Mouse (Mus musculus) T-helper 1 cell (primary cell): ENCODE measurements at regions not wholly inside any gene's neighbourhood (a gene's known extent, or its start where the extent isn't known, plus 50 kb on each side); places are given as distances from the start of the nearest gene placed in this dataset.

Experiments used
- in situ Hi-C: fragments of 300-600 bp; cut with MboI, MseI; formaldehyde crosslinking; loops from one replicate; pipeline ENCODE4 v1.15.1; 2025; ENCODE audit warnings: high pct_unique_total_duplicates

DNA sequence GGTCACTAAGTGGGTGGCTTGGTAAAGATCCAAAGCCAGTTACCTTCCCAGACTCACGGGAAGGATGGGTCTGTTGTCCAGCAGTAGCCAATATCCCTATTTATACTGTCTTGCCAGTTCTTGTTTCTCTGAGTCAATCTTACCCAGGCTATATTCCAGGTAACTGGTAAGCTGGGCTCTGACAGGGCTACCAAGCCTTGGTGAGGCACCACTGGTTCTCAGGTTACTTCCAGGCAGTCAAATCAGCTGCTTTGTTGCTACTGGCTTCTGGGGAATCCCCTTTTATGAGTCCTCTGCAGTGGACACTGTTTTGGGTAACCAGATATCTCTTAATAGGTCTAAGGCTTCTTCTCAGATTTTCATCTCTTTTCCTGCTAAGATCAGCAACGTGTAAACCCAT, 178.8 kb upstream of the Nampt start:
- in situ Hi-C loops, result loop anchor here (25.0 kb wide), 1 partner anchor 722 kb away; no protein-coding TSS in a partner anchor

DNA sequence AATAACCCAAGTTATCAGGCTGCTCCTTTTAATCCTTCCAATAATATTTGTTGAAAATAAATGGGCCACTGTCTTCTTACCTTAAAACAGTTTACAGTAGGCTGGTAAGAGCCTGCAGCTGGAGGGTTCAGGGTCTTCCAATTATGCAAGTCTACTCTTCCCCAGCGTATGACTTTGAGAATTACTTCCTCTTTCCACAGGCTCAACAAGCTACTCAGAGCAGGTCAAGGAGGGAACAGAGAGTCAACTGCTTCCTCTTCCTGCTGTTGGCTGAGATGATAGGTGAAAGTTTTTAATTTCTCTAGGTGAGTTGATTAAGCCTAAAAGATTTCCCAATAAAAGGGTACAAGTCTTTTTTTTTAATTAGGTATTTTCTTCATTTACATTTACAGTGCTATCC, 176.9 kb upstream of the Nampt start:
- in situ Hi-C loops, result loop anchor here (25.0 kb wide), 1 partner anchor 720 kb away; no protein-coding TSS in a partner anchor

DNA sequence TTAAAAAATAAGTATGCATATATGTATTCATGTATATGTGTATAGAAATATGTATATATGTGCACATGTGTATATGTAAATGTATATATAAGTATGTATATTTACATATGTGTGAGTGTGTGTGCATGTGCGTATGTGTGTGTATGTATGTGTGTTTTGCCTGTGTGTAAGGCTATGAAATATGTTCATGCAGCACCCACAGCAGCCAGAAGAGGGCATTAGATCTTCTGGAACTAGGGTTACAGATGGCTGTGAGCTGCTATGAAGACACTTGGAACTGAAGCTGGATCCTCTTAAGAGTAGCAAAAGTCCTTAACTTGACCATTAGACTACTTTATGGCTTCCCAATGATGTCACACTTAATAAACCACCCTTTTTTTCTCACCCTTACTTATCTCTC, 166.2 kb upstream of the Nampt start:
- in situ Hi-C loops, result no loop called here

DNA sequence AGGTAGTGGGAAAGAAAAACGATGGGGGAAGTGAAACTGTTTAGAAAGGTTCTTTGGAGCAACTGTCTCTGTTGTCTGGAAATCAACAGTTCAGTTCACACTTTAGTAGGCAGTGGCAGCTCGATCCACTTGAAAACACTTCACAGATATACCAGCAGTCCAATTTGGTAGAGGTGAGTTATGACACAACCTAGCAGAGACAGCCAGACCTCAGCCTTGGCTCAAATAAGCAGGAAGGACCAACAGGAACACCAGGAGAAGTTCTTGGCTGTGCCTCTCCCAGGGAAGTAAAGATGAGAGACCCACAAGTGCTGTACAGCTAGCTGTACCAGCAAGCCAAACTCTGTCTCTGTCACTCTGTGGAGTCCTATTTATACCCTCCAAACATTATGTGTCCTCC, 163.2 kb upstream of the Nampt start:
- in situ Hi-C loops, result no loop called here

DNA sequence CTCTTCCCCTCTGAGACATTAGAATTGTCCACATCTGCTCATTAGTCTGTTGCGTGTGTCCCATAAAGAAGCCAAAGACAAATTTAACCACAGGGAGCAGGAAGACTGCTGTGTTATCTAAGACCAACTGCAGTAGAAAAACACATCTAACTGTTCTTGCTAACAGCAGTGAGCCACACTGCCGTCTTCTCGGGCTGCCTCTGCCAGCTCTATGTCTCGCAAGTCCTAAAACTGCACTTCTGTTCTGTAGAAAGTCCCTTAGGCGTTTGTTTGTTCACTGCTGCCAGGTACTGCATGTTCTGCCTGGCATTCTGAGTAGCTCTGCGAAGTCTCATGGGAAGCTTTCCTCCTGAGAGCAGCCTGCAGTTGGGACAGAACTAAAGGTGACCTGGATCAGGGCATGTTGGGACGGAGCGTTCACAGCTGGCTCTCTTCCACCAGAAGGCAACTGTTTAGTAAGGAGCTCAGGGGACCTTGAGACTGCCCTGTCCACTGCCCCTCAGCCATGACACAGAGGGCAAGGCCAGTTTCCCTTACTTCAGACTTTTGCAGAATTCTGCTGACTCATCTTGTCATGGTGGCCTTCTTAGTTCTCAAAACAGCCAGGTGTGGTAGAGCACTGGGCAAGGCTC, 157.4 kb upstream of the Nampt start:
- in situ Hi-C loops, result no loop called here

DNA sequence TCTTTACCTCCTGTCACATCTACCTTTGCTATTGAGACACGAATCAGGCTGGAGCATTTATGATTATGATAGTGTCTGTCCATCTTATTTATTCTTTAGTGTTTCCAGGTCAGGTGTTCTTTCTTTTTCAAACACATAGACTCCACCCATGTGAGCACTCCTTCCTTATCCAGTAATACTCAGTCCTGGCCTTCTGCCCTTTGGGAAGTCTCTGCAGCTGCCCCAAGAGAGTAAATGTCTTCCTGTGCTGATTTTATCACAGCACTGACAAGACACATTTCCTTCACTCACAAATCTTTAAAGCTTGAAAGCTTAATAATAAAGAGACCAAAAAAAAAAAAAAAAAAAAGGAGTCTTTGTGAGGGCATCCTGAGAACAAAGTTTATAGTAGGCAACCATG, 153.3 kb upstream of the Nampt start:
- in situ Hi-C loops, result no loop called here

DNA sequence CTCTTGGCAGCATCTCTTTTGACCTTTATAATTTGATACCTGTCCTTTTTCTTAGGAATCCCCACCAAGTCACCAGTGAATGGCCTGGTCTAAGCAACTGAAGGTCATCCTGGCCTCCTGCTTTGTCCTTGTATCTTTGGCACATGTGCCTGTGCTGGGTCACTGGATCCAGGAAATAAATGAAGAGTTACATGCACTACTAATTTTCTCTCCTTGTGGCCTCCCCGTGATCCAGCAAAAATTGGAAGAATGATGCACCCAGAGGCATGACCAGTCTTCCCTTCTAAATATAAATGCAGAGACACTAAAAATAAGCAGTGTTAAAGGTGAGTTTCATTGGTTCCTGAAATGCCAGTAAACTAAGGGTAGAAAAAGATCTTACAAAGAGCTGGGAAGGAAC, 141.4 kb upstream of the Nampt start:
- in situ Hi-C loops, result loop anchor here (10.0 kb wide), 1 partner anchor 253 kb away; no protein-coding TSS in a partner anchor

DNA sequence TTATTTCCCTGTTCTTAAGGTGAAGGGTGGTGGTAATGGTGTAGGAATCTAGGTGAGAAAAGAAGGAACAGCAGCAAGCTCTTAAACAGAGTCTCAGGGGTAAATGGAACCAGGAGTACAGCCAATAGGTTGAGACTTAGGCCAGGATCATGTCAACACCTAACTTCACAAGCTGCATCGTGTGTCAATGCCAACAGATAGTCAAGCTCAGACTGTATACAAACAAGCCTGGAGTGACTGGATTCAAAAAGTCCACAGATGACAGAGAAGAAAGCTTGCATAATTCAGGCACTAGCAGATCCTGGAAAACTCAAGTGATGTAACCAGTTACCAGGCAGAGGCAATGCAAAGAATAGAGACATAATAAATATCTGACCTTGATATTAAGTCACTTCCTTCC, 140.6 kb upstream of the Nampt start:
- in situ Hi-C loops, result loop anchor here (10.0 kb wide), 1 partner anchor 254 kb away; no protein-coding TSS in a partner anchor

DNA sequence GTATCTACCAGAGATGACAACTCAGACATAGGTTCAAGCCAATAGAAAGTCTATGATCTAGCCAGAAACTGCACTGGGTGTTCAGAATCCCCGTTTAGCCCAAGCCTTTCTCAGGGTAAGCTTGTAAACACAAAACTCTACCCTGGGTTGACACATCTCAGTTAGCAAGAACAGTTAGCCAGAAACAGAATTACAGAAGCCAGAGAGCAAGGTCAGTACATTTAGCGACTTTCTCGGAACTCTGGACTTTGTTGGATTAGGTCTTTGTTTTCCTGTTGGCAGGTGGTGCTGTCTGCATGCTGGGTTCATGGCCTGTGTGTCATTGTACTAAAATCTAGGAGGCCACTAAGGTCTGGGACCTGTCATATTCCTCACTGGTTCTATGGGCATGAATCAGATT, 137.4 kb upstream of the Nampt start:
- in situ Hi-C loops, result no loop called here

DNA sequence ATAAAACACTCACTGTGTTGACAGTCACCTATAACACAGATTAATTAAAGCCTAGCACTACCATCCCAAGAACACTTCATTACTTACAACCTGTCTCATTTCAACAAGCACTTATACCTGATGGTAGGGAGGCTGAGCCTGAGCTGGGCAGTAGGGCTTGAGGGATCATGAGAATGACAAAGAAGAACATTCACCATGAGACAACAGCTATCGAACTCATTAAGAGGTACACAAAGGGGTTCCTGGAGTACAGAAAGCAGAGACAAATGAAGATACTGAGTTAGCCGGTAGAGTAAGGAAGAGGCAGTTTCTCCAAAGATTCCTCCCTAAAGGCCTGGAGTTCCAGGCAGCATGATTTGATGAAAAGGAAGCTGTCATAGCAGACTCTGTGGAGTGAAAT, 136.0 kb upstream of the Nampt start:
- in situ Hi-C loops, result no loop called here

DNA sequence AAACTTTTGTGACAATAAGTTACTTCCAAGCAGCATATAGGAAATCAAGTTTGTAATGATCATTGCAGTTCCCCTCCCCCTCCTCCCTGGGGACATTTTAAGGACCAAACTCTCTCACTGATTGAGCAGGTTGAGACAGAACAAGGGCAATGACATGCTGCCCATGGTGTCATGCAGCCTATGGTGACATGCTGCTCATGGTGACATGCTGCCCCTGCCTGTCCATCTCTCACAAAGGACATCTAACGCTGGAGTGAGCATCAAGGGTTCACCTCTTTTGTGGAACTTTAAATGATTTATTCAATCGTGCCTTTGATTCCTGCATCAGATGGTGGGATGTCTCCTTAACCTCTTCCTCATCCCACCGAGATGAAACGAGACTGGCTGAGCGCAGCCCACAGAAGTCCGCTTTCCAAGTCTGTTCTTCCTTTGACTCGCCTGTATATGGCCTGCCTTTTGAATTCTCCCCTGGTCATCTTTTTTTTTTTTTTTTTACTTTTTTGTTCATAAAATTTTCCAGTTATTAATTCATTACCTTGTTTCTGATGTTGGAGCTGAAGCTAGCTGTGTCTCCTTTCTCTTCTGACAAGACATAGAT, 133.5 kb upstream of the Nampt start:
- in situ Hi-C loops, result no loop called here

DNA sequence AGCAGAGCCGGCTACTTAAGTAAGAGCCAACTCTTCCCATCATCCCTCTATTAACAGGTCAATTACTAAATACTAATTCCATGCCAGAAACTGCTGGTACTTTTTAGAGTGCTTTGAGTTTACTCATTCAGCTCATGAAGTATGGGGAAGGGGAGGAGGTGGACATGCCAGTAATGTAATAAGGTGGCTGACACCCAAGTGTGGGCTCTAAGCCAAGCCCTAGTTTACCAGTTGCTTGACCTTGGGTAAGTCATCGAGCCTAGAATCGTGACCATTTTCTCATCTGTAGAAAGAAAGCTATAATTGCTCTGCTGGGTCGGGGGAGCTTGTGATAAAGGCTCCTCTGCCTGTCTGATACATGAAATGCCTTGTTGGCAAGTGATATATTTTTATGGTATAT, 130.0 kb upstream of the Nampt start:
- in situ Hi-C loops, result no loop called here

DNA sequence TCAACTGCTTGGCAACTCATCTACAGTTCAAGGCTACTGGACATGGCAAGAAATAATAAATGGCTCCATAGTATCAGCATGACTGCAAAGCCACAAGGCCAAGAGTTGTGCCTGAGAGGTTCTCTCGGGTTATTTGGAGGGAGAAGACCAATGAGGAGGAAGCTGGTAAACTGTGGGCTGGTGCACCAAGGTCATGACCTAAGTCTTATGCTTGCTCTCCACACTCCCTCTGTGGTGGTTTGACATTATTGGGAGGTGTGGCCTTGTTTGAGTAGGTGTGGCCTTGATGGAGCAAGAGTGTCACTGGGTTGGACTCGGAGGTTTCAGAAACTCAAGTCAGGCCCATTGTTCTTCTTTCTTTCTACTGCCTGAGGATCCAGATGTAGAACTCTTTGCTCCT, 129.2 kb upstream of the Nampt start:
- in situ Hi-C loops, result no loop called here

DNA sequence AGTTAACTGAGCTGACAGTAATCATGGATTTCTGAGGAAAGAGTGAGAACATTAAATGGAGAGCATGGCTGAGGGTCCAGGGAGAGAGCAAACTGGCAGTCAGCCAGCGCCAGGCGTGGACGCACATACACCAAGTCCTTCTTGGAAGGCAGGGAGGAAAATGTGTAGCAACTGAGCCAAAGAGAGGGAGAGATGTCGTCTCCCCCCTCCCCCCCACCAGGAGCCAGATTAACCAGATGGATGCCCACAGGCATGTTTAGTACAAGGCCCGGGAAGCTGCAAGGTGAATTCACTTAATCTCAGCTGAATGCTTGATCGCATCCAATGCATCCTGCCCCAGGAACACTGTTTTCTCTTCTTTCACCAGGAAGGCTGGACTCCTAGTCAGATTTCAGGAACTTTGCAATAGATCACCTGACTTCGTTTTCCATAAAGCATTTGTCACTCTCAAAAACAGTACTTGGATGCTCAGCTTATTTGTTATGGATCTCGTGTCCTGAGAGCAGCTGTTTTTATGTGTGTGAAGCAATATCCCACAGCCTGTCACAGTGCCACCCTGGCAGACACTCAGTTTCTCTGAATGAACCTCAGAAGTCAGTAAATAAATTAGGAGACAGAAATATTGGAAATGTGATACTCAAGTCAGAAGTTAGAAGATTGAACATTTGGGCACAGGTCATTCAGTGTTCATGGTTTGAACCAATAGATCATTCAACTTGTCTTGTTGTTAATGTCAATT, 127.1 kb upstream of the Nampt start:
- in situ Hi-C loops, result no loop called here

DNA sequence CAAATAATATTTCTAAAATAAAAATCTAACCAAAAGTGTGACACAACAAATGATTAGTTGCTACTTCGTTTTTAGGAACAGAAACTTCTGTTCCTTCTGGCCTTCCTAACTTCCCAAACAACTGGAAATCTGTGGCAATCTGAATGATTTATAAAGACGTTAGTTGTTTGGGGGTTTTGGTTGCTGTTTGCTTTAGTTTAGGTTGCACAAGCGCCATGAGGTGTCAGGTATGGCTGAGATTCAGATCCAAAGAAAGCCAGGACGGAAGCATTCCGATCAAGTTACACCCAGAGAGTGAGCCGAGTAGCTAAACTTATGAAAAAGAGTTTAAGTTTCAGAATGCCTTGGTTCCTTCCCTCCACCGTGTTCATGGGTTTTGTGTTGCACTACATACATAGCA, 126.4 kb upstream of the Nampt start:
- in situ Hi-C loops, result no loop called here

DNA sequence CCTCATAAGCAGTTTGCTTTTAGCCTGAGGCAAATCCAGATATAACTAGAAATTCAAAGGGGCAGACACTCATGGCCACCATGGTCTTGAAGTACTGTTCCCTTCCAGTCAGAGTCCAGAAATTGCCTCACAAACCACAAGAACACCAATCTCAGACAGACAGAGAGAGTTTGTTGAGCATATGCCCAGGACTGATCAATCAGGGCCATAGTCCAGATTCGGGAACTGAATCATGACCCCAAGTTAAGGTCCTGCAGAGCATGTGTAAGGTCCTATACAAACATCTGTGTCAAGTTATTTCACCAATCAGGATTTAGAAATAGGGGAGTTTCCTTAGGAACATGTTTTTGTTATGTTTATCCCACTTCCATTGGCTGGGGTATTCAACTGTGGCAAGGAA, 125.7 kb upstream of the Nampt start:
- in situ Hi-C loops, result no loop called here

DNA sequence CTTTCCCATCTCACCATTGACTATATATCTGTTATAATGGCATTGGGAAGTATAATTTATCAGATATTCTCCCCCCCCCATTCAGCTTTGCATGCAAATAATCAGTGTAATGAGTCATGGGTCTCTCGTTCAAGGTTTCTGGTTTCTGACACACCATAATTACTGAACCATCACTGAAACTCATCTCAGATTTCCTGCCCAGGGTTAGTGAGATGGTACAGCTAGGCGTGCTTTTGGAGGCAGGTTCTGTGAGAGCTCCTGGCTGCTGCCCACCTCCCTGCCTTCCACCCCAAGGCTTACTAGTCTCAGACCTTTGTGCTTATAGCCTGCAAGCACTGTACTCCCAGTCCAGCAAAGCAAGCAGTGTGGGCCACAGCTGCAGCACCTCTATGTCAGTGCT, 122.5 kb upstream of the Nampt start:
- in situ Hi-C loops, result no loop called here

DNA sequence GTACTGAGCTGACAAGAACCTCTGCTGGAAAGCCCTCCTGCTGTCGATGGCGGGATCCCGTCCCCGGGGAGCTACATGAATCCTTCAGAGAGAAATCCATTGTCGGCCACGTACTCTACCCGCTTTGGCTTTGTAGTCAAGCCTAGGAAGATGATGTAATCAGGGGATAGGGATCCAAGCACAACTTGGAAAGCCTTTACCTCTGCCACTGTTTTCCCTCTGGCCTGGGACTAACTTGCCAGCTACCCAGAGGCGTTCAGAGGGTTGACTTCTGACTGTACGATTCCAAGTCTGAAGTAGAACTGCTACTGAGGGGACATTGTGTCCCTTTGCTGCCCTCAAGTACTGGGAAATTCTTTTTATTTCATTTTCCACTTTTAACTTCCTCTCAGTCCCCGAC, 110.2 kb upstream of the Nampt start:
- in situ Hi-C loops, result no loop called here

DNA sequence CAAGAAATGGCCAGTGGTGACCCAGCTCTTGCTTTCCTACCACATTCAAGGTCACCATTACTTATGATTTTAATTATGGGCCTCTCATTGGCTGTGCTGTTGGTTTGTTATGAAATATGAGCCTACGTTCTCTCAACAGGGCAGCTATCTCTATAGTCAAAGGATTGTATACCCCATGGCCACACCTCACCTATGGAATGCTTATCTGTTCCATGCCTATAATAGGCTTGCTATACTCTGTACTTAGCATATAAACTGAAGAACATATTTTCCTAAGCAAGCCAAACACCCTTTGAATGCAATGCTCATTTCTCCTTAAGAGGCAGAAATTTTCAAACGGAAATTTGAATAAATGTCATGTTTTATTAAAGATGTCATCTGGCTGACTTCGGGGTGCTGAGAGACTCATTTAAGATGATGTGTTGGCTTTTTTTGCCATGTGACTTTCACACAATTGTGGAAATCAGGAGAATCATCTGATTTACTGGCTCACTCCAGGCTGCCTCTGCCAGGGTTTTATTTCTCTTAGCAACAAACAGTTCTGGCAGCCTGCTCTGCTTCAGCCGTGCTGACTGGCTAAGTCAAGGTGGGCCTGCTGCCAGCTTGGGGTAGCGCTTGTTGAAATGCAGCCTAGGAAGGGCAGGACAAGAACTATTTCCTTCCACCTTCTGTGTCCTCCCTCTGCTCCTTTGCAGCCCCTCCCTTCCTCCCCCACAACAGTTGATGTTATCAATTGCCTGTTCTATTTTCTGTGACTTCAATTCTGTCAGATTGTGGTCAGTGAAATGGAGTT, 102.0 kb upstream of the Nampt start:
- in situ Hi-C loops, result no loop called here

DNA sequence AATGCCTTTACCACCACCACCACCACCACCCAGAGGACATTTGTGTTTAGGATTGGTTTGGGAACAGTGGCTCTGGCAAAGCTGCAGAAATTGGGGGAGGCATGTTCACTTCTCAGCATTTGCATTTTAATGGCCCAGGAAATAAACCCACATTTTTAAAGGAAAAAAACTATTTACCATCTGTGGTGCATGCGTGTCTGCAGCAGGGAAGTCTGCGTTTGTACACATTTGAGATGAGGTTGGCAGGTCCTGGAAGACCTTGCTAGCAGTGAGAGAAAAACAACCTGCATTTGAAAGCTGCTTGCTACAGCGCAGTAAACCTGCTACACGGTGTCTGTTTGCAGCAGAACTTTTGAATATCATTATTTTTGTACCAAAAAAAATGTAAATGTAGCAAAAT, 100.1 kb upstream of the Nampt start:
- in situ Hi-C loops, result no loop called here

DNA sequence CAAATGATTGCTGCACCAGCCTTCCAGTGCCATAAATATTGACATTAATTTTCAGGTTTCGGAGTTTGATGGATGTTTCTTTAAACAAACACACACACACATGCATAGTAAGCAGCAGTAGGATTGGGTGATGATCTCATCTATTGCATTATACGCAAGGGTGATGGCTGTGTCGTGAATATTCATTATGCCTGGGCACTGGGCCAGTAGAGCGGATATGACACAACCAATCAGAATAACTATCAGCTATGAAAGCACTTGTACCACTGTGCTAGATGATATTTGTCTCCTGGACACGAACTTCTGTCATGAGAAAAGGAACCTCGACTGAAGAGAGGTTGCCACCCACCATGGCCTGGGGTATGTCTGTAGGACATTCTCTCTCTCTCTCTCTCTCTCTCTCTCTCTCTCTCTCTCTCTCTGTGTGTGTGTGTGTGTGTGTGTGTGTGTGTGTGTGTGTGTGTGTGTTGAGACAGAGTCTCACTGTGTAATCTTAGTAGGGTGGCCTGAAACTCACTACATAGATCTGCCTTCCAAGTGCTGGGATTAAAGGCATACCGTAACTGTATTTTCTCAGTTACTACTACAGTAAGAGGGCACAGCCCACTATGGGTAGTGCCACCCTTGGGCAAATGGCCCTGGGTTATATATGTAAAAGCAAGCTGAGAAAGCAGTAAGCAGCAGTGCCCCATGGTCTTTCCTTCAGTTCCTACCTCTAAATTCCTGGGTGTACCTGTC, 94.7 kb upstream of the Nampt start:
- in situ Hi-C loops, result no loop called here

DNA sequence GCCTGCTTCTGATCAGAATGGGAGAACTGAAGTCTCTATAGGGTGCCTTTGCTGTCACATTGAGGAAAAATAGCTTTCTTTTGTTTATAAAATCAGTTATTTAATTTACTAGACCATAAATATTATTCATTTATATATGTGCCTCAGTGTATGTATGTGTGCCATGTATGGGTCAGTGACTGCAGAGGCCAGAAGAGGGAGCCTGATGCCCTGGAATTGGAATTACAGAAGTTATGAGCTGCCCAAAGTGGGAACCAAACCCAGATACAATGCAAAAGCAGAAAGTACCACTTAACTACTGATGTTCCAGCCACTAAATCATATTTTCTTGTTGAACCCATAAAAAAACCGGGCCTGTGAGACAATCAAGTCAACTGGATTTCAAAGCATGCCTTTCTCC, 91.8 kb upstream of the Nampt start:
- in situ Hi-C loops, result no loop called here
